Mouse (Mus musculus): Measurements from ENCODE around the gene Sinhcaf.
A peak's percentile ranks its signal among the peaks of the same experiment; 100 is the strongest.

DNA sequence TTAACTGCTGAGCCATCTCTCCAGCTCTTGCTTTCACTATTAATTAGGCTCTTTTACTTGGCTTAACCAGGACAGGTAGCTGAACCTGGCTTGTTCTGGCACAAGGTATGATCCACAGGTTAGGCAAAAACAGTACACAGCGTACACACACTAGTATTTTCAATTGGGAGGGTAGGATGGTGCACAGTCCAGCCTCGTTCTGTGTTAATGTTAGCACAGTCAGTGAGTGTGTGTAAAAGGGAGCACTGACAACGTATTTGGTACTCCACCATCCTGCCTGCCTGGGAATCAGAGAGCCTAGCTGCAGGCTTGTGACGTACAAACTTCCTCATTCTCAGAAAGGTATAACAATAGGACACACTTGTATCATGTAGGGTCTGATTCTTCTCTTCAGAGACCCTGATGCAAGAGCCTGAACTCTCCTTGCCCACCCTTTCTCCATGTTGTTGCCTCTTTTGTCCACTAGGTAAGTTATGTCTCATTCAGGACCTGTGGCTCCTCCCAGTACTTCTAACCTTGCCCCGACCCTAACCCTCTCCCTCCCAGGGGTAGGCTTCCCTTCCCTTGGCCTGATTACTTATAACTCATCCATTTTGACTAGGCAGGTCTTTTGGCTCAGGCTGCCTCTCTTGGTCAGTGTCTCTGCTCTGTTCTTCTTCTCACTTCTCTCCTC lies 48.2 kb upstream of the Sinhcaf start:
- TF ChIP-seq HCFC1 (IDR thresholded peaks at IDR 0.05; ENCODE audit: borderline replicate concordance, insufficient read depth, low read length): no peak
- 0 out of 2 replicates have a peak, but pooled peaks have one; percentile 11 for TF ChIP-seq ZNF384 (IDR thresholded peaks at IDR 0.05; ENCODE audit: low read depth, low read length)
- no peak for TF ChIP-seq CHD2 (IDR thresholded peaks at IDR 0.05; ENCODE audit: low read depth, low read length)
